8 mouse cellular contexts compared by ENCODE assay signal in the genomic region with DNA sequence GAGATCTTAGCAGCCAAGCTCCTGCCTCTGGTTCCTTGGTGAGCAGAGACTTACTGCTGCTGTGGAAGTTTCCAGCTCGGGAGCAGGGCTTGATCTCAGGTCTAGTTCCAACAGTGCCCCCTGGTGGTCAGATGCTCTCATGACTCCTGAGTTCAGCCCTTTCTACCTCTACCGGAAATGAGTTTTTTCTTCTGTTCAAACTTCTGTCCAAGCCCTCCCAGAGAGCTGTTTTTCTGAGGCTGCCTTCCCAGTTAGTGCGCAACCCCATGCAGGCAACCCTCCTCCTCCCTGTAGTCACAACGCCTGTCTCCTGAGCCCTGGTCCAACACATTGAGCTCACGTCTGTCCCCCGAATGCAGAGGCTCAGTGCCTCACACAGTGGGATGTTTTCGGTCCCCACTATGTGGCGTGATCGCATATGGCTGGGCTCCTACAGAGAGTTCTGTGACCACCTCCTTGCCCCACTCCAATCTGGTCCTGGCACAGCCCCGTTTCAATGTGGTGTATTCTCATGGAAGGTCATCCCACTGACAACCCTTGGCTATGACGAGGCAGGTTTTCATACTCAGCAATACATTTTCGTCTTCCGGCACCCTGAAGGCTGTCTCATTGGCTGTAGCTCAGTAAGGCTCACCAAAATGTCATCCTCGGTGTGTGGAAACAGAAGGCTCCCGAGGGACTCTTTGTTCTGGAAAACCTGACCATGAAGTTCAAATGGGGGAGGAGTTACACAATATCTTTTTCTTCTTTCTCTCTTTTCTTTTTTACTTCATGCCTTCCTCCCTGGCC. TPM values are rescaled to one million over a fixed set of nuclear protein-coding genes. Genes with fewer than 3 reads are reported as not detected.
DNase-seq lines count a peak whose midpoint lies in the region; ATAC-seq lines count a peak whose summit lies in the region.

No protein-coding gene starts in this region.

- DNase-seq in MN1 (ENCODE audit: low spot score), result peak; percentile 92
- DNase-seq in frontal cortex, postnatal 10 days (ENCODE audit: low spot score in 2 of 2), result peak; percentile 76 to 84
- DNase-seq in hindbrain, embryonic 14.5 days (ENCODE audit: low spot score), result peak; percentile 94
- peak; percentile 85 to 98 for DNase-seq in layer of hippocampus, postnatal 25 days (ENCODE audit: extremely low spot score in 1 of 2, low spot score in 1 of 2)
- peak; percentile 88 for DNase-seq in lung, postnatal 25 days (ENCODE audit: low spot score)
- DNase-seq in right cerebral cortex, postnatal 14 days, result peak; percentile 94
- DNase-seq in urinary bladder, postnatal 25 days (ENCODE audit: low spot score), result peak; percentile 89

- no peaks in the 10 kb centered on the region for H3K9me3 ChIP-seq in hindbrain, embryonic 14.5 days (ENCODE audit: control insufficient read depth, low read length)

- no peak overlapping the region for H3K4me3 ChIP-seq in hindbrain, embryonic 14.5 days (replicated peaks; ENCODE audit: low read length)

- peak; percentile 47 for ATAC-seq in cerebellum, adult (ENCODE audit: insufficient number of reproducible peaks, low FRiP score, low TSS enrichment)
- 0 out of 2 replicates have a peak, but pooled peaks have one; percentile 21 for ATAC-seq in hindbrain, embryonic 14.5 days (ENCODE audit: low FRiP score)

- H3K27ac ChIP-seq in hindbrain, embryonic 14.5 days, result no peak overlapping the region

- no peaks in the 10 kb centered on the region for H3K4me1 ChIP-seq in hindbrain, embryonic 14.5 days (replicated peaks; ENCODE audit: control insufficient read depth, insufficient read depth, low read length)

- H3K9ac ChIP-seq in hindbrain, embryonic 14.5 days, result no peak overlapping the region

- H3K27me3 ChIP-seq in hindbrain, embryonic 14.5 days (ENCODE audit: control insufficient read depth, insufficient read depth, low read length), result no peaks in the 10 kb centered on the region

- 57% methylated on average over 15 of the region's 15 CpGs for WGBS in hindbrain, embryonic 14.5 days

- no peak overlapping the region for H3K4me2 ChIP-seq in hindbrain, embryonic 14.5 days (replicated peaks)

- no peaks in the 10 kb centered on the region for H3K36me3 ChIP-seq in hindbrain, embryonic 14.5 days (replicated peaks; ENCODE audit: control insufficient read depth, insufficient read depth)

RNA-seq across cellular contexts. Expression of gene Capn9, which starts 2.2 kb away (rescaled TPM):
- 0.11 and 0.53 TPM in 2 replicates for polyA plus RNA-seq in hindbrain, embryonic 14.5 days (2014; fragmentation: Nextera tagmentation; extraction: Ambion mirVana)
- under 1 TPM; 0.17 to 0.40 TPM for total RNA-seq in layer of hippocampus, postnatal 25 days (2021)

RNA-seq across cellular contexts. Expression of gene Agt, which starts 4.2 kb away (rescaled TPM):
- polyA plus RNA-seq in hindbrain, embryonic 14.5 days (2014; fragmentation: Nextera tagmentation; extraction: Ambion mirVana), result 0.76 and 1.1 TPM in 2 replicates
- 10 to 100 TPM; 37.0 to 47.2 TPM for total RNA-seq in layer of hippocampus, postnatal 25 days (2021)

RNA-seq across cellular contexts. Expression of gene Cog2, which starts 53.2 kb away (rescaled TPM):
- polyA plus RNA-seq in hindbrain, embryonic 14.5 days (2014; fragmentation: Nextera tagmentation; extraction: Ambion mirVana), result 32.5 and 34.7 TPM in 2 replicates
- 10 to 100 TPM; 37.2 to 48.5 TPM for total RNA-seq in layer of hippocampus, postnatal 25 days (2021)
